Mouse (Mus musculus): ENCODE measurements around the gene Kif16b.

DNA sequence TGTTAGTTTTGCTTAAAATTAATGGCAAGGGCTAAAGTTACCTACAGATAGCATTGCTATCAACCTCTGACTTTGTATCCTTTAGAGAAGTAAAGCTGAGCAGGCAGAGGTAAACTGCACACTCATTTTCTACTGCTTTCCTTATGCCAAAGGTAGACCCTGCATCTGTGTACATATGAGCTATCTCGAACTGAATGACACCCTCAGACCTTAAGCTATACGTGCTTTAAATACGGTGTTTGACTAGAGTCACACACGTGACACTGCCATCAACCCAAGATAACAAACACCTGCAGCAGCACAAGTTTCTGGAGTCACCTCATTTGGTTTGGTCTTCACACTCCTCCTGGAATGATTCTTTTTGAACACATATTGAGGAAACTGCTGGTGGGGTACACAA is 280.2 kb downstream of the Kif16b start:
- TF ChIP-seq CTCF (IDR thresholded peaks at IDR 0.05; ENCODE audit: borderline replicate concordance, extremely low read depth, insufficient read depth, insufficient read length) (no peak), POLR2A (IDR thresholded peaks at IDR 0.05; ENCODE audit: borderline replicate concordance, extremely low read depth, insufficient read depth, insufficient read length, poor library complexity, severe bottlenecking) (no peak)

Measured in brain, embryonic 14.5 days (tissue).